Mouse (Mus musculus) heart, embryonic 14.5 days (tissue): ENCODE measurements around the gene Vegfa. TPM values are rescaled to one million over a fixed set of nuclear protein-coding genes. Genes with fewer than 3 reads are reported as not detected.

Experiments
- ATAC-seq: fragments of 200-750 bp; cut with Nextera tagmentation; 2 replicates; pipeline ENCODE4 v1.8.0; 2017; ENCODE audit warnings: low read depth, moderate TSS enrichment; ENCODE audit not compliant: insufficient number of reproducible peaks, insufficient read depth, low FRiP score
- H3K27ac ChIP-seq, 2 experiments: fragments of 200-500 bp in 1 of 2; fragments of 300-500 bp in 1 of 2; sonication (generic) in 1 of 2; replicated peaks in 1 of 2; 2 replicates each; pipeline ENCODE4 v1.5.1; 2012 to 2014; ENCODE audit warnings: low read depth in 2 of 2, low read length in 2 of 2, control low read depth in 1 of 2, mild to moderate bottlenecking in 1 of 2, mixed read lengths in 1 of 2; ENCODE audit not compliant: control insufficient read depth in 1 of 2, insufficient read depth in 1 of 2
- H3K27me3 ChIP-seq: fragments of 300-500 bp; sonication (generic); 2 replicates; pipeline ENCODE4 v1.6.1; 2014; ENCODE audit warnings: mild to moderate bottlenecking, low read length, control low read depth; ENCODE audit not compliant: control insufficient read depth, insufficient read depth
- H3K36me3 ChIP-seq: fragments of 300-500 bp; sonication (generic); 2 replicates; pipeline ENCODE4 v1.6.1; 2014; ENCODE audit warnings: mild to moderate bottlenecking, control low read depth, low read length, mixed read lengths; ENCODE audit not compliant: control insufficient read depth, insufficient read depth
- H3K4me1 ChIP-seq, 2 experiments: fragments of 200-500 bp in 1 of 2; fragments of 300-500 bp in 1 of 2; sonication (generic) in 1 of 2; 2 replicates each; pipeline ENCODE4 v1.6.1; 2012 to 2014; ENCODE audit warnings: low read length in 2 of 2, control low read depth in 1 of 2, mixed read lengths in 1 of 2; ENCODE audit not compliant: control insufficient read depth in 2 of 2, insufficient read depth in 2 of 2
- H3K4me2 ChIP-seq: fragments of 300-500 bp; sonication (generic); 2 replicates; pipeline ENCODE4 v1.6.1; 2014; ENCODE audit warnings: mild to moderate bottlenecking, low read length
- H3K4me3 ChIP-seq, 2 experiments: fragments of 200-500 bp in 1 of 2; fragments of 300-500 bp in 1 of 2; sonication (generic) in 1 of 2; 2 replicates each; pipeline ENCODE4 v1.5.1; 2012 to 2014; ENCODE audit warnings: low read length in 2 of 2, mild to moderate bottlenecking in 2 of 2, control low read depth in 1 of 2, low read depth in 1 of 2, moderate library complexity in 1 of 2; ENCODE audit not compliant: control insufficient read depth in 1 of 2, insufficient read depth in 1 of 2
- H3K9ac ChIP-seq: fragments of 300-500 bp; sonication (generic); 2 replicates; pipeline ENCODE4 v1.6.1; 2014; ENCODE audit warnings: mild to moderate bottlenecking, low read length
- H3K9me3 ChIP-seq: fragments of 300-500 bp; sonication (generic); 2 replicates; pipeline ENCODE4 v1.6.1; 2016; ENCODE audit warnings: low read length, control low read depth; ENCODE audit not compliant: control insufficient read depth
- WGBS: fragments of 180-500 bp; shearing (Covaris S2); extraction: QIAGEN DNeasy Blood & Tissue Kit; methylation state at CpG from one replicate; pipeline ENCODE4 v1.1.7; 2014; 5-methylcytosine and 5-hydroxymethylcytosine counted together
- polyA plus RNA-seq: library from polyadenylated mRNA; unstranded; fragments of >200 nt; fragmentation: Nextera tagmentation; extraction: Ambion mirVana; gene quantifications from 2 replicates; pipeline ENCODE4 v1.2.1, GENCODE M21; 2014

The Vegfa gene
- polyA plus RNA-seq, 1 experiment from 2014 or later, result 8.1 TPM

DNA sequence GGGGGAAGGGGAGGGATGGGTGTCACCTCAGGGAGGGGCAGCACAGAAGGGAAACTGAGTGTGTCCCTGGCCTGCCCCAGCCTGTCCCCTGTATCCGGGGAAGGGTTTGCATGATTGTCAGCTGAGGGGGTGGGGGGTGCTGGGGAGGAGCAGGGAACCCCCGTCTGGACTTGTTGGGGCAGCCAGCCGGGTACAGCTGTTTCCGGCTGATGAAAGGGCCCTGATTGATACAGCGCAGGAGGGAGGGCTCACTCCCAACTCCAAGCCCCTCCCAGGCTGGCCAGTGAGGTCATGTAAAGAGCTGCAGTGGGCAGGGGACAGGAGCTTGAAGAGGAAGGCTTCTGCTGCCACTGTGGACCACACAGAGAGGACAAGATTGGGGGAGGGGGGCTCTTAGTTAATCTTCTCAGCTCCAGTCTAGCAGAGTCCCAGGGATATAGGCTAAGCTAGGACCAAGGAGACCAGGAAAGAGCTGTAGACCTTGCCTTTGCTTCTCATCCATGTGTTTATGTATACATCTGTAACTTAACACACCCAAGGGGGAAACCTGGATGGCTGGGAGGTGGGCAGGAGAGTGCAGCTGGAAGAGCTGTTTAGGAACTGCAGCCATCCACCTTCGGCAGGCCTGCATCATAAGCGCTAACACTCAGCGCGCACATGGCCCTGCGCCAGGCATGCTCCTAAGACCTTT lies 31.3 kb upstream of the Vegfa start:
- ATAC-seq, result peak; percentile 87
- Histone ChIP-seq H3K36me3 (no peaks in the 10 kb centered on the region), H3K9ac (no peak overlapping the region), H3K4me1 (peaks cover 10 to 13% of the 10 kb centered on the region in 2 experiments), H3K4me2 (peak overlapping the region; percentile 37), H3K27me3 (no peaks in the 10 kb centered on the region), H3K27ac (no peak overlapping the region), H3K9me3 (no peaks in the 10 kb centered on the region), H3K4me3 (no peak overlapping the region)
- 19% methylated on average over 8 of the region's 10 CpGs for WGBS

DNA sequence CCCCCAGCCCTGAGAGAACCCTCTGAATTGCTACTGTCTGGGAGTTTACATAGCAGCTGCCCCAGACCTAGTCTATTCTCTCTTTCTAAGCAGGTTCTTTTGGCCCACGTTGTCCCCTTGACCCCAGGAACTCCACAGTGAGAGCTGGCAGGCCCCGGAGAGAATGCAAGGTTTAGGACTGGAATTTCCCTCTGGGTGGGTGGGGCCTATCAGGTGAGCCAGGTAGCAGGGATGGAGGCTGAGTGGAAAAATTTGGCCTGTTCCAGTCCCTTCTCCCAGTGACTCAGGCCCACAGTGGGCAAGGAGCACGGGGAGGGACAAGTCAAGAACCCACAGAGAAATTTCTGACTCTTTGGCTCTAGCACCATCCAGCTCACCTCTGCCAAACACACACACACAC lies 28.1 kb upstream of the Vegfa start:
- no peak overlapping the region for H3K27ac ChIP-seq
- no peaks in the 10 kb centered on the region for H3K36me3 ChIP-seq
- WGBS, result 86% methylated on average over 3 of the region's 3 CpGs
- no peak overlapping the region for H3K4me2 ChIP-seq
- H3K4me3 ChIP-seq, result no peak overlapping the region
- H3K27me3 ChIP-seq, result no peaks in the 10 kb centered on the region
- ATAC-seq, result no peak
- no peaks in the 10 kb centered on the region for H3K9me3 ChIP-seq
- peaks cover 10 to 13% of the 10 kb centered on the region in 2 experiments for H3K4me1 ChIP-seq
- no peak overlapping the region for H3K9ac ChIP-seq

DNA sequence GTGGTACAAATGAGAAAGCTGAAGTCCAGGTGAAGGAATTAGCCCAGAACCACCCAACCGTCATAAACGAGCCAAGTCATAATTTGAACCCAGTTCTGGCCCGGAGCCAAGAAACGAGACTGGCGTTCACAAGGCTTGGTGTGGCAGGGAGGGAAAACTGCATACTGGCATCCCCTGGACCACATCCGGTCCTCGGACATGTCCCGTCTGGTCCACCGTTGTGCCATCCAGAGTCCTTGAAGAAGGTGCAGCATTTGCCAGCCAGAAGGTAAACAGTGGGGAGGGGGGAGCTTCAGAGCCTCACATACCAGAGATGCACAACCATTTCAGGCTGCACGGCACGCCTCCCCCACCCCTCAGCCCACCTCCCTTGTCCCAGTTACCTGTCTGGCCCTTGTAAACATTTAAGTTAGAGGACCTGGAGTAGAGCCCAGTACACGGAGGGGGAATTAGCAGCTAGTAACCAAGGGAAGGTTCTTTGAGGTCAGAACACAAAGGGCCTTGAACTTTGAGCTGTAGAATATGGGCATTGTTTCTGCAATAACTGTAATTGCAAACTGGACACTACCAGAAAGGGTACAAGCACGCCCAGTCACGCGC lies 27.2 kb upstream of the Vegfa start:
- H3K27ac ChIP-seq, result no peak overlapping the region
- no peaks in the 10 kb centered on the region for H3K27me3 ChIP-seq
- H3K9ac ChIP-seq, result no peak overlapping the region
- no peak overlapping the region for H3K4me2 ChIP-seq
- WGBS, result 79% methylated on average over 15 of the region's 15 CpGs
- H3K4me3 ChIP-seq, result no peak overlapping the region
- H3K4me1 ChIP-seq, result peaks cover 10 to 12% of the 10 kb centered on the region in 2 experiments
- ATAC-seq, result no peak
- no peaks in the 10 kb centered on the region for H3K36me3 ChIP-seq
- no peaks in the 10 kb centered on the region for H3K9me3 ChIP-seq

DNA sequence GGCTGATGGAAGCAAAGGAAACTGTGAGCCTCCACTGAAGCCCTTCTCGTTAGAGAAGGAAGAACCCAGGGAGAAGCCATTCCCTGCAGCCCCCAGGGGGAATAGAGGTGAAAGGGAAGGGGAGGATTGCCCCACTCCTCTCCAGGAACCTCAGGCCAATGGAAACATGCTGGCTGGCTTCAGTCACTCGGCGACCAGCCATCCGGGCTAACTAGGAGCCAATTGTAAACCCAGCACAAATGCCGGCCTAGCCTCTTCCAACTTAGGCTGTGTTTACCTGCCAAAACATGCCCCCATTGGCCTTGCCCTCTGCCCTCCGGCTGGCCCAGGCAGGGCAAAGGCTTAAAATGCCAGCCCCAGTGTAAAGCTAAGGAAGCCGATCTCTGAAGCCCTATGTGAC lies 24.1 kb upstream of the Vegfa start:
- Histone ChIP-seq H3K9ac (no peak overlapping the region), H3K4me1 (no peaks in the 10 kb centered on the region; a peak in 1 of 4 replicates), H3K4me2 (no peak overlapping the region), H3K9me3 (no peaks in the 10 kb centered on the region), H3K4me3 (no peak overlapping the region), H3K27me3 (no peaks in the 10 kb centered on the region), H3K36me3 (no peaks in the 10 kb centered on the region), H3K27ac (no peak overlapping the region)
- WGBS, result 61% methylated on average over 7 of the region's 7 CpGs
- ATAC-seq, result no peak

DNA sequence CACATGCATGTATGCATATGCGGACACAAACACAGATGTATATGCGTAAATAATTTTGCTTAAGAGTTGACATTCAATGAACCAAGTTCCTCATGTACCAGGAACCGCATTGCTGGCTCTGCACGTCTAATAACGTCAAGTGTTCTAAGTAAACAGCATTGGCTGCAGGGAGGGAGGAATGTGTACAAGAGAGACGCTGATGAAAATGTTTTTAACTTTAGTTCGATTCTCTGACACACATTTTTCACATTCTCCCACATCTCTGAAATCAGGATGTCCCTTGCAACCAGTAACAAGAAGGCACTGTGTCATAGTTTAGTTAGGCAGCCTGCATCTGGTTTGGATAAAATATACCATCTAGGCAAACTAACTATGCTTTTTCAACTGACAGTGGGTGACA lies 23.6 kb upstream of the Vegfa start:
- ATAC-seq, result no peak
- Histone ChIP-seq H3K4me3 (no peak overlapping the region), H3K4me2 (no peak overlapping the region), H3K4me1 (no peaks in the 10 kb centered on the region; a peak in 1 of 4 replicates), H3K27ac (no peak overlapping the region), H3K9ac (no peak overlapping the region), H3K36me3 (no peaks in the 10 kb centered on the region), H3K27me3 (no peaks in the 10 kb centered on the region), H3K9me3 (no peaks in the 10 kb centered on the region)
- 78% methylated on average over 7 of the region's 7 CpGs for WGBS

DNA sequence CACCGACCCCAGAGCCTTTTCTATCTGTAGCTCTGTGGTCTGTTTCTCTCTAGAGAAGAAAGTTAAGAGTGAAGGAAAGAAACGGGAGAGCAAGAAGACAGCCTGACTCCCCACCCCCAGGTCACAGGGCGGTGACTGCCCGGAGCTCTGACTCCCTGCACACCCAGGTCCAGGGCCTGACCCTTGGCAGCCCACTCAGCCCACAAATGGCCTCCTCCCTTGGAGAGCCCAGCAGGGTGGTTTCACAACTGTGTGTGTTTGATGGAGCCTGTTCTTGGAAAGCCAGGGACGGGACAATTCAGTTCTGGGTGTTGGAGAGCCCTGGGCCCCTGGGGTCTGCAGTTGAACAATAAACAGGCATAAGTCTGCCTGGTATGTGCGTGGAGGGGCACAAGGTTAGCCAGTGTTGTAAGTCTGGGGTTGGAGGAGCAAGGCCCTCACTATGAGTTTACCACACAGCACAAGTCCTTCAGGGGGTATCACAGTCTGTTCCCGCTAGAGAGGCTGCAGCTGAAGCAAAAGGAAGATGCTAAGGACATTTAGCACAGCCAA lies 21.2 kb upstream of the Vegfa start:
- H3K4me1 ChIP-seq, result no peaks in the 10 kb centered on the region; a peak in 1 of 4 replicates
- H3K36me3 ChIP-seq, result no peaks in the 10 kb centered on the region
- no peak overlapping the region for H3K4me2 ChIP-seq
- no peaks in the 10 kb centered on the region for H3K27me3 ChIP-seq
- no peak for ATAC-seq
- H3K9ac ChIP-seq, result no peak overlapping the region
- H3K9me3 ChIP-seq, result no peaks in the 10 kb centered on the region
- no peak overlapping the region for H3K4me3 ChIP-seq
- WGBS, result 77% methylated on average over 7 of the region's 7 CpGs
- H3K27ac ChIP-seq, result no peak overlapping the region

DNA sequence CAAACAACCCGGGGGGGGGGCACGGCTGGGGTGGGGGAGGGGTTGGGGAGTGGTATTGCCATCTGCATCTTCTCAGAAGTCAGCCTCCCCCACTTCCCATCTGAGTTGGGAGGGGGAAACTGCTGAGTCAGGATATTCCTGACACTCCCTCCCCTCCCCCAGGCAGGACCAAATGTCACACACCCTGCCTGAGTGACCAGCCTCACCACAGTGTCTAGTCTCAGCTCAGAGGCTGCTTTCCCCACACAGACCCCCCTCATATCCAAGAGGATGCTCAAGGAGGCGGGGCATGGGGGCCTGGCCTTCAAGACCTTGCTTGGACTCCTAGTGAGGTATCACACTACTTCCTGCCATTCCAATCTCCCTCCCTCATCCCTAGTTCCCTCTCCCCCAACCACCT lies 20.0 kb upstream of the Vegfa start:
- no peak overlapping the region for H3K4me2 ChIP-seq
- H3K27ac ChIP-seq, result no peak overlapping the region
- H3K9ac ChIP-seq, result no peak overlapping the region
- H3K36me3 ChIP-seq, result no peaks in the 10 kb centered on the region
- no peak overlapping the region for H3K4me3 ChIP-seq
- 38% methylated on average over 3 of the region's 3 CpGs for WGBS
- H3K9me3 ChIP-seq, result peaks cover 4% of the 10 kb centered on the region; the same call in 1 of the 2 replicates
- no peaks in the 10 kb centered on the region for H3K27me3 ChIP-seq
- ATAC-seq, result no peak
- H3K4me1 ChIP-seq, result no peaks in the 10 kb centered on the region; a peak in 1 of 4 replicates
